Mouse (Mus musculus) midbrain, postnatal 0 days (tissue): ENCODE results near the gene Pcbd1. TPM values are rescaled to one million over a fixed set of nuclear protein-coding genes. Genes with fewer than 3 reads are reported as not detected.

Experiments
- ATAC-seq: fragments of 200-750 bp; cut with Nextera tagmentation; 2 replicates; pipeline ENCODE4 v1.8.0; 2017; ENCODE audit warnings: moderate number of reproducible peaks, mild to moderate bottlenecking, moderate TSS enrichment, moderate library complexity; ENCODE audit not compliant: low FRiP score
- DNase-seq: peaks from one replicate; pipeline ENCODE4 v3.0.0-alpha.2; 2015; ENCODE audit warnings: low spot score
- H3K27ac ChIP-seq: fragments of 300-500 bp; sonication (generic); 2 replicates; pipeline ENCODE4 v1.5.1; 2014; ENCODE audit warnings: low read depth, mild to moderate bottlenecking, low read length, mixed read lengths
- H3K27me3 ChIP-seq: fragments of 300-500 bp; sonication (generic); 2 replicates; pipeline ENCODE4 v1.6.1; 2014; ENCODE audit warnings: low read length, control low read depth, mixed read lengths; ENCODE audit not compliant: insufficient read depth
- H3K36me3 ChIP-seq: fragments of 300-500 bp; sonication (generic); 2 replicates; pipeline ENCODE4 v1.6.1; 2014; ENCODE audit warnings: low read length, control low read depth, mixed read lengths; ENCODE audit not compliant: insufficient read depth
- H3K4me1 ChIP-seq: fragments of 300-500 bp; sonication (generic); 2 replicates; pipeline ENCODE4 v1.6.1; 2014; ENCODE audit warnings: mild to moderate bottlenecking, control low read depth, antibody characterized with exemption, low read length, mixed read lengths; ENCODE audit not compliant: insufficient read depth
- H3K4me2 ChIP-seq: fragments of 300-500 bp; sonication (generic); 2 replicates; pipeline ENCODE4 v1.6.1; 2014; ENCODE audit warnings: low read depth, mild to moderate bottlenecking, low read length, mixed read lengths; ENCODE audit not compliant: poor library complexity, severe bottlenecking
- H3K4me3 ChIP-seq: fragments of 300-500 bp; sonication (generic); 2 replicates; pipeline ENCODE4 v1.5.1; 2014; ENCODE audit warnings: low read depth, mild to moderate bottlenecking, low read length, moderate library complexity
- H3K9ac ChIP-seq: fragments of 300-500 bp; sonication (generic); replicated peaks from 2 replicates; pipeline ENCODE4 v1.6.1; 2014; ENCODE audit warnings: mild to moderate bottlenecking, low read length, moderate library complexity, mixed read lengths; ENCODE audit not compliant: poor library complexity, severe bottlenecking
- H3K9me3 ChIP-seq: fragments of 300-500 bp; sonication (generic); 2 replicates; pipeline ENCODE4 v1.6.1; 2016; ENCODE audit warnings: low read length, control low read depth
- CTCF ChIP-seq: IDR thresholded peaks from 2 replicates; pipeline ENCODE4 v1.5.1; 2016; ENCODE audit warnings: antibody characterized with exemption, mild to moderate bottlenecking
- WGBS: fragments of 180-500 bp; shearing (Covaris S2); extraction: QIAGEN DNeasy Blood & Tissue Kit; methylation state at CpG from one replicate; pipeline ENCODE4 v1.1.7; 2014; 5-methylcytosine and 5-hydroxymethylcytosine counted together
- polyA plus RNA-seq: library from polyadenylated mRNA; unstranded; fragments of >200 nt; fragmentation: Nextera tagmentation; extraction: Ambion mirVana; gene quantifications from 2 replicates; pipeline ENCODE4 v1.2.1, GENCODE M21; 2015
- total RNA-seq: library from RNA; depleted of rRNA; stranded (reverse); fragments of >200 nt; gene quantifications from 2 replicates; pipeline ENCODE4 v1.2.3, GENCODE M21; 2014; rRNA removed

Pcbd1 gene
- total RNA-seq: 15.6 and 30.3 TPM in 2 replicates
- 73.1 and 74.8 TPM in 2 replicates for polyA plus RNA-seq

DNA sequence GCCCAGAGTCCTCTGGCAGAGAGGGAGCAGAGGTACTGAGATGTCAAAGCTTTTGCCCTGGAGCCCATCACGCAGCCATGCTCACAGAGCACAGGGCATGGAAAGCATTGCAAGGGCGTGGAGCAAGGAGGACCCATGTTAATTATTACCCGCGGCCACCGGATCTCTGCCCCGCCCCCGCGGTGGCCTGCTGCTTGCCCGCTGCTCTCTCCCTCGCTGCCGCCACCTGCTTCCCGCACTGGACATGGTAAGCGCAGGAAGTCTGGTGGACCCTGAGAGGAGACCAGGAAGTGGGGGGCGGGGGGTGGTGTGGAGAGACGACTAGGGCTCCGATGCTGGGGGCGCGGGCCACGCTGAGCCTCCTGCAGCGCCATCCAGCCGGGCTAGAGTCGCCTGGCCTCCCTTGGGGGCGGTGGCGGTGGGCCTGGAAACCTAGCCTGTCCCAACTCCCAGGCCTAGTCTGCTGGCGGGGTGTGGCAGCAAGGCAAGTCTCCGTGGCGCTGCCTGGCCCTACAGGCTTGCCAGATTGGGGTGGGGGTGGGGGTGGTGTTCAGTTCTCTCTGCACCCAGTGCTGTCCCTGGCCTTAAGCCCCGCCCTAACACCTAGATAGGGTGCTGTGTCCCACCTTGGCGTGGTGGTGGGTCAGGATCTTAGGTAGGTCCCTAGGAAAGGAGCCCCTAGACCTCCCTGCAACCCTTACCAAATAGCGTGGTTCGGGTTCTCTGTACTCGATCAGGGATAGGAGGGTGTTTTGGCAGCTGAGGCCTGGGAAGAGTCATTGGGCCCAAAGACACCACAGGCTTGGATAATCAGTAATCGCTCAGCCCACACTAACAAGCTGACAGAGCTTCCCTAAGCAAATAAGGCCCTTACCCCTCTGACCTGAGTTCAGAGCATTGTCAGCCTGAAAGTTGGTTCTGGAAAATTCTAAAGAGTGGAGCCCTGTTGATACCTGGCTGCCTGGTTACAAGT lies at the start of gene Pcbd1:
Pcbd1 (plus strand) TSS at position 162 of the 973 bp plus-strand sequence.
- H3K27ac ChIP-seq: 0 out of 2 replicates have a peak within 1 kb of the TSS, but pooled peaks have one; percentile 12
- TF ChIP-seq CTCF: peak; percentile 54
- H3K4me2 ChIP-seq: peak within 1 kb of the TSS; percentile 70
- ATAC-seq: peak; percentile 35
- H3K4me1 ChIP-seq: 0 out of 2 replicates have a peak, but pooled peaks cover 7% of the 10 kb centered on the region
- 16% methylated on average over 28 of the region's 33 CpGs for WGBS
- H3K4me3 ChIP-seq: peak within 1 kb of the TSS; percentile 33
- DNase-seq: peak; percentile 48
- no peaks in the 10 kb centered on the region for H3K36me3 ChIP-seq
- peak within 1 kb of the TSS; percentile 64 for H3K9ac ChIP-seq
- no peaks in the 10 kb centered on the region for H3K27me3 ChIP-seq
- no peaks in the 10 kb centered on the region for H3K9me3 ChIP-seq

DNA sequence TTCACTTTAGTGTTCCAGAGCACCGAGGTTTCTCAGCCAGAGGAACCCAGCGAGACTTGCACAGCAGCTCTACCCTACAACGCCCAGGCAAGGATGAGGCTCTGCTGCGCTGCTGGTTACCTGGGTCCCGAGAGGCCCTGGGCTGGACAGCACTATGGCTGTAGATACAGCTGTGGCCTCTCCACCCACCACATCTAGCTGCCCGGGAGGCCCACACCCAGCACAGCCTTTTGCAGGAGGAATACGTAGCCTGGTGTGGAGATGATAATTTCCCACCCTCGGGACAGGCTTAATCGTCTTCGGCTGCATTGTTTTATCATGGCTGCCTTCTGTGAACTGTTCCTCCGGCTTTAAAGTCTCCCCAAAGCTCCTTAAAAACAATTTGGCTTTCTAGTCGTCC lies 49.5 kb upstream of the Pcbd1 start:
- Histone ChIP-seq H3K9ac (no peak overlapping the region), H3K27ac (no peak overlapping the region), H3K4me3 (no peak overlapping the region), H3K27me3 (no peaks in the 10 kb centered on the region), H3K4me2 (no peak overlapping the region), H3K36me3 (no peaks in the 10 kb centered on the region), H3K9me3 (no peaks in the 10 kb centered on the region), H3K4me1 (no peaks in the 10 kb centered on the region)
- no peak for ATAC-seq
- WGBS: 63% methylated on average over 12 of the region's 12 CpGs
- no peak for TF ChIP-seq CTCF
- no peak for DNase-seq

DNA sequence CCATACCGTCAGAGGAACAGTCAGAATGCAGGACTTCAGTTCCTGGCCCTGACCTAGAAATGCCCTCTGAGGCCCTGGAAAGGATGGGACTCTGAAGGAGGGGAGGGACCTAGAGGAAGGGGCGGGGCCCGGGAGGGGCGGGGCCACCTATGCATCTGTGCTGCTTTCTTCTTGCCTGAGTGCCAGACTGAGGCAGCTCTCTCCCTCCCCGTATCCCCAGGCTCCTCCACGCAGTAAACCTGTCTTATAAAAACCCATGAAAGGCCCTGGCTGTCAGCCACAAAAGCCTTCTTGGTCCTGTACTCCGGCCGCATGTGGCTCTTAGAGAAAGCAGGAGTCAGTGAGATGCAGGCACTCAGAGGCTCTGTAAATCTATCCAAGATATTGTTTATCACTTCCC lies 44.0 kb upstream of the Pcbd1 start:
- Histone ChIP-seq H3K4me1 (no peaks in the 10 kb centered on the region), H3K9ac (no peak overlapping the region), H3K36me3 (no peaks in the 10 kb centered on the region), H3K27me3 (no peaks in the 10 kb centered on the region), H3K4me3 (no peak overlapping the region), H3K9me3 (no peaks in the 10 kb centered on the region), H3K4me2 (no peak overlapping the region), H3K27ac (no peak overlapping the region)
- no peak for ATAC-seq
- 18% methylated on average over 8 of the region's 8 CpGs for WGBS
- DNase-seq: peak; percentile 32
- no peak for TF ChIP-seq CTCF

DNA sequence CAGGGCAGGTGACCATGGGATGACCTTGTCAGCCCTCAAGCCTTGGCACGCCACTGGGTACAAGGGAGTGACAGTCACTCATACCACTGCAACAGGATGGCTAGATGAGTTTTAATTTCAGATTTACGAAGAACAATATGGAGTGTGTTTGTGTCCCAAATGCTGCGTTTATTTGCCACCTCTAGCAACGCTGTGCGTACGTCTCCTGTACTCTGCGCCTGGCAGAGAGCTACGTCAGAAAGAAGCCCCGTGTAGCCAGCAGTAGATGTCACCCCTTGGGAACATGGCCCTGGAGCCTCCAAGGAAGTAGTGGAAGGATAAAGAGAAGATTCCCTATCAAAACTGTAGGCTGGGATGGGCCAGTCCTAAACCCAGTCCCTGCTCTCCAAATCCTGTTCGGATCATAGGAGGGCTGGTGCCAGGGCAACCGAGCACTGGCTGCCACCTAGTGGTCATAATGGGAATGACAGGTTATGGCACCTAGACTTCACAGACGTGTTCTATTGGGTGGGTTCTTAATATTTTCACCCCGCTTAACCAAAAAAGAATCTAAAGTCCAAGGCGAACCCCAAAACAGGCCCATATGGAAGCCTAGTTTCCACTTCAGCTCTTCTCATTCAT lies 37.0 kb upstream of the Pcbd1 start:
- 62% methylated on average over 14 of the region's 14 CpGs for WGBS
- peak; percentile 97 for TF ChIP-seq CTCF
- DNase-seq (peak; percentile 85), ATAC-seq (peak; percentile 58; the same call in 1 of the 2 replicates)
- Histone ChIP-seq H3K27ac (no peak overlapping the region), H3K4me3 (no peak overlapping the region), H3K27me3 (no peaks in the 10 kb centered on the region; the same call in 1 of the 2 replicates), H3K4me2 (no peak overlapping the region), H3K9ac (no peak overlapping the region), H3K4me1 (no peaks in the 10 kb centered on the region), H3K9me3 (0 out of 2 replicates have a peak, but pooled peaks cover 7% of the 10 kb centered on the region), H3K36me3 (no peaks in the 10 kb centered on the region)

DNA sequence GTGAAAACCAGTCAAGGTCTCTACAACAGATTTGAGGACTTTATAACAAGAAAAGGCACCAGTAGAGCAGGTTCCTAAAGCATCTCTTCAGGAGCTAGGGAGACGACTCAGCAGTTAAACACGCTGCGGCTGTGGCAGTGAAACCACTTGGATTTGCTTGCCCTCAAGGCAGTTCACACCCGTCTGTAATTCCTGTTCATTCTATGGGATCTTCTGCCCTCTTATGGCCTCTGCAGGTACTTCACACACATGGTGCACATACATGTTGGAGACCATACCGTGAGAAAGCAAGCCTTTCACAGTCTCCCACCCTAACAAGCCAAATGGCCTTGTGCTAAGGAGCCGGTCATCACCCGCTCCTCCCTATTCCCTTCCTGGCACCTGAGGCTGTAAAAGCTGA lies 32.5 kb upstream of the Pcbd1 start:
- DNase-seq (no peak), ATAC-seq (no peak)
- 0 out of 2 replicates have a peak, but pooled peaks have one; percentile 19 for TF ChIP-seq CTCF
- Histone ChIP-seq H3K27me3 (no peaks in the 10 kb centered on the region; the same call in 1 of the 2 replicates), H3K9ac (no peak overlapping the region), H3K36me3 (no peaks in the 10 kb centered on the region), H3K9me3 (0 out of 2 replicates have a peak, but pooled peaks cover 7% of the 10 kb centered on the region), H3K27ac (no peak overlapping the region), H3K4me3 (no peak overlapping the region), H3K4me1 (no peaks in the 10 kb centered on the region), H3K4me2 (no peak overlapping the region)
- WGBS: 98% methylated on average over 7 of the region's 7 CpGs
